Mouse (Mus musculus) limb, embryonic 11.5 days (tissue): ENCODE measurements at regions not wholly inside any gene's neighbourhood (a gene's known extent, or its start where the extent isn't known, plus 50 kb on each side); places are given as distances from the start of the nearest gene placed in this dataset.

Source experiments
- ATAC-seq: fragments of 200-750 bp; cut with Nextera tagmentation; 2 replicates; pipeline ENCODE4 v1.8.0; 2017; ENCODE audit warnings: low read depth; ENCODE audit not compliant: insufficient number of reproducible peaks, low FRiP score, low TSS enrichment
- DNase-seq: peaks from one replicate; pipeline ENCODE4 v3.0.0-alpha.2; 2015; ENCODE audit warnings: low spot score
- H3K27ac ChIP-seq: fragments of 300-500 bp; sonication (generic); replicated peaks from 2 replicates; pipeline ENCODE4 v1.5.1; 2014; ENCODE audit warnings: low read depth, mild to moderate bottlenecking, low read length
- H3K27me3 ChIP-seq: fragments of 300-500 bp; sonication (generic); 2 replicates; pipeline ENCODE4 v1.6.1; 2014; ENCODE audit warnings: mild to moderate bottlenecking, low read length, mixed read lengths; ENCODE audit not compliant: control insufficient read depth, insufficient read depth
- H3K36me3 ChIP-seq: fragments of 300-500 bp; sonication (generic); 2 replicates; pipeline ENCODE4 v1.6.1; 2014; ENCODE audit warnings: mild to moderate bottlenecking, low read length, moderate library complexity, mixed read lengths; ENCODE audit not compliant: control insufficient read depth, insufficient read depth
- H3K4me1 ChIP-seq: fragments of 300-500 bp; sonication (generic); 2 replicates; pipeline ENCODE4 v1.6.1; 2014; ENCODE audit warnings: low read length, mixed read lengths; ENCODE audit not compliant: control insufficient read depth, insufficient read depth
- H3K4me2 ChIP-seq: fragments of 300-500 bp; sonication (generic); 2 replicates; pipeline ENCODE4 v1.6.1; 2014; ENCODE audit warnings: low read depth, mild to moderate bottlenecking, moderate library complexity; ENCODE audit not compliant: severe bottlenecking
- H3K4me3 ChIP-seq: fragments of 300-500 bp; sonication (generic); 2 replicates; pipeline ENCODE4 v1.5.1; 2014; ENCODE audit warnings: low read depth, low read length
- H3K9ac ChIP-seq: fragments of 300-500 bp; sonication (generic); 2 replicates; pipeline ENCODE4 v1.6.1; 2014; ENCODE audit warnings: mild to moderate bottlenecking, low read length
- H3K9me3 ChIP-seq: fragments of 300-500 bp; sonication (generic); 2 replicates; pipeline ENCODE4 v1.6.1; 2016; ENCODE audit warnings: low read length; ENCODE audit not compliant: control insufficient read depth
- WGBS: fragments of 180-500 bp; shearing (Covaris S2); extraction: QIAGEN DNeasy Blood & Tissue Kit; methylation state at CpG from one replicate; pipeline ENCODE4 v1.1.7; 2014; 5-methylcytosine and 5-hydroxymethylcytosine counted together

DNA sequence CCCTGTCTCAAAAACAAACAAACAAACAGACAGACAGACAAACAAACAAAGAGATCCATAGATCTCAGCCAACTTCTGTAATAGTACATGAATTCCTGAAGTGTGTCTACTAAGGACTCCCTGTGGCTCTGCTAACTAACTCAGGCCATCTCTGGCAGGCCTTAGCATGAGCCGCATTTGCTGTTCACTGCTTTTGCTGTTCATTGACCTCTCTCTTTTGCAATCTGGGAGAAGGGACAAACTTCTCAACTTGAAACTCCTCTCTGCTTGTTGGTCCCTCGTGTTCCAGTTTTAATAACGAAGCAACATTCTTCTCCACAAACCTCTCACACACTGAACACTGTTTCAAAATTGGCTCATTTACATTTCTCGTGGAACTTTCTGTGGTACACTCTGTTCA, 52.7 kb upstream of the Cnksr3 start:
- H3K9ac ChIP-seq = no peak overlapping the region
- WGBS = 94% methylated on average over 4 of the region's 4 CpGs
- ATAC-seq (no peak), DNase-seq (no peak)
- H3K27me3 ChIP-seq = no peaks in the 10 kb centered on the region
- H3K4me3 ChIP-seq = no peak overlapping the region
- H3K36me3 ChIP-seq = no peaks in the 10 kb centered on the region
- no peak overlapping the region for H3K27ac ChIP-seq
- H3K4me1 ChIP-seq = no peaks in the 10 kb centered on the region
- no peaks in the 10 kb centered on the region for H3K9me3 ChIP-seq
- H3K4me2 ChIP-seq = no peak overlapping the region
